Mouse (Mus musculus): ENCODE measurements around the gene Zdhhc15. TPM values are rescaled to one million over a fixed set of nuclear protein-coding genes. Genes with fewer than 3 reads are reported as not detected.
"Not testable (repeated sequence)": the region's sequence is repeated elsewhere in the genome, so short reads cannot be mapped to it uniquely, and the experiment has no call there.

Zdhhc15 gene
- polyA plus RNA-seq (2017; shearing (Covaris generic)), result 1 to 10 TPM; 7.2 to 7.5 TPM

GRCm38 (mm10) chrX:104670757-104671549 is at the start of gene Zdhhc15:
Gene Zdhhc15 (minus strand): TSS chrX:104671064.
- ATAC-seq, result peak; percentile 80

- ATAC-seq, result no peak
Measured at GRCm38 (mm10) chrX:104707935-104708334, 37.1 kb upstream of the Zdhhc15 start.

- ATAC-seq, result no peak
Measured at GRCm38 (mm10) chrX:104669850-104670756, 761 bp downstream of the Zdhhc15 start.

- ATAC-seq, result no peak
Measured at GRCm38 (mm10) chrX:104656976-104657375, 13.9 kb downstream of the Zdhhc15 start.

GRCm38 (mm10) chrX:104612531-104612930 is 58.3 kb downstream of the Zdhhc15 start:
- no peak for ATAC-seq

GRCm38 (mm10) chrX:104603738-104604430 is 67.0 kb downstream of the Zdhhc15 start:
- ATAC-seq, result not testable (repeated sequence)

- not testable (repeated sequence) for ATAC-seq
Measured at GRCm38 (mm10) chrX:104602168-104602859, 68.5 kb downstream of the Zdhhc15 start.

- ATAC-seq, result no peak
Measured at GRCm38 (mm10) chrX:104573946-104574345, 96.9 kb downstream of the Zdhhc15 start.

GRCm38 (mm10) chrX:104567497-104567896 is 103.4 kb downstream of the Zdhhc15 start:
- ATAC-seq, result no peak

- ATAC-seq, result no peak
Measured at GRCm38 (mm10) chrX:104545283-104545682, 125.6 kb downstream of the Zdhhc15 start.

GRCm38 (mm10) chrX:104543919-104544595 is 126.8 kb downstream of the Zdhhc15 start:
- no peak for ATAC-seq

GRCm38 (mm10) chrX:104542635-104543034 is 128.2 kb downstream of the Zdhhc15 start:
- no peak for ATAC-seq

GRCm38 (mm10) chrX:104501765-104502164 is 169.1 kb downstream of the Zdhhc15 start:
- no peak for ATAC-seq

GRCm38 (mm10) chrX:104489626-104490355 is 181.1 kb downstream of the Zdhhc15 start:
- no peak for ATAC-seq

- no peak for ATAC-seq
Measured at GRCm38 (mm10) chrX:104488870-104489467, 181.9 kb downstream of the Zdhhc15 start.

GRCm38 (mm10) chrX:104488036-104488435 is 182.8 kb downstream of the Zdhhc15 start:
- ATAC-seq, result peak; percentile 52

Measured in CD4-positive, CD25-positive, alpha-beta regulatory T cell, adult 4 months (primary cell).